Mouse (Mus musculus) kidney, adult 2 months (tissue): ENCODE measurements around the gene Mamld1. TPM values are rescaled to one million over a fixed set of nuclear protein-coding genes. Genes with fewer than 3 reads are reported as not detected.
A peak's percentile ranks its signal among the peaks of the same experiment; 100 is the strongest.
"Not testable (repeated sequence)": the region's sequence is repeated elsewhere in the genome, so short reads cannot be mapped to it uniquely, and the experiment has no call there.

Experiments
- DNase-seq: peaks from one replicate; pipeline ENCODE4 v3.0.0; 2021
- H3K27ac ChIP-seq: fragments of 200-500 bp; 2 replicates; pipeline ENCODE4 v1.5.1; 2012; ENCODE audit warnings: low read depth, low read length, control low read depth, inconsistent platforms; ENCODE audit not compliant: insufficient read depth
- H3K27me3 ChIP-seq: fragments of 200-500 bp; replicated peaks from 2 replicates; pipeline ENCODE4 v1.6.1; 2012; ENCODE audit warnings: mild to moderate bottlenecking, moderate library complexity, low read length, inconsistent platforms; ENCODE audit not compliant: control insufficient read depth, insufficient read depth
- H3K36me3 ChIP-seq: fragments of 200-500 bp; 2 replicates; pipeline ENCODE4 v1.6.1; 2012; ENCODE audit warnings: mild to moderate bottlenecking, moderate library complexity, low read length, inconsistent platforms; ENCODE audit not compliant: control insufficient read depth, insufficient read depth
- H3K4me1 ChIP-seq: fragments of 200-500 bp; 2 replicates; pipeline ENCODE4 v1.6.1; 2011; ENCODE audit warnings: low read length; ENCODE audit not compliant: control insufficient read depth, insufficient read depth
- H3K4me3 ChIP-seq: fragments of 200-500 bp; 2 replicates; pipeline ENCODE4 v1.5.1; 2011; ENCODE audit warnings: mild to moderate bottlenecking, low read depth, low read length, control low read depth; ENCODE audit not compliant: insufficient read depth
- CTCF ChIP-seq: fragments of 200-500 bp; conservative IDR thresholded peaks from 2 replicates; pipeline ENCODE4 v1.5.1; 2011; ENCODE audit warnings: low read depth, mild to moderate bottlenecking, control low read depth, low read length, moderate library complexity, mixed read lengths; ENCODE audit not compliant: insufficient read depth, insufficient read length
- POLR2A ChIP-seq: fragments of 200-500 bp; IDR thresholded peaks from one replicate; pipeline ENCODE4 v1.6.1; 2011; ENCODE audit warnings: low read depth, low read length, control low read depth
- WGBS: fragments of 180-500 bp; shearing (Covaris S2); methylation state at CpG from one replicate; pipeline ENCODE4 v1.1.7; 2018; 5-methylcytosine and 5-hydroxymethylcytosine counted together
- polyA plus RNA-seq: library from polyadenylated mRNA; depleted of rRNA; stranded (reverse); fragments of >200 nt; gene quantifications from 2 replicates; pipeline ENCODE4 v1.2.3, GENCODE M21; 2012; rRNA removed

Mamld1 gene
- 1.7 and 2.2 TPM in 2 replicates for polyA plus RNA-seq

GRCm38 (mm10) chrX:71049864-71050576 lies at the start of gene Mamld1:
Mamld1 (plus strand) TSS chrX:71050256.
- Histone ChIP-seq H3K36me3 (no peaks in the 10 kb centered on the region), H3K27ac (no peak within 1 kb of the TSS; the same call in 1 of the 2 replicates), H3K4me1 (no peaks in the 10 kb centered on the region; the same call in 1 of the 2 replicates), H3K4me3 (peak within 1 kb of the TSS; percentile 57), H3K27me3 (no peaks in the 10 kb centered on the region)
- peak; percentile 71 for DNase-seq
- no peak for TF ChIP-seq POLR2A
- TF ChIP-seq CTCF, result no peak
- WGBS, result 1% methylated on average over 48 of the region's 50 CpGs

GRCm38 (mm10) chrX:71024718-71025117 lies 25.3 kb upstream of the Mamld1 start:
- Histone ChIP-seq H3K27ac (no peak overlapping the region), H3K36me3 (no peaks in the 10 kb centered on the region), H3K4me1 (no peaks in the 10 kb centered on the region), H3K4me3 (no peak overlapping the region), H3K27me3 (no peaks in the 10 kb centered on the region)
- no peak for DNase-seq
- no peak for TF ChIP-seq CTCF
- TF ChIP-seq POLR2A, result no peak

GRCm38 (mm10) chrX:71028007-71028406 lies 22.0 kb upstream of the Mamld1 start:
- 76% methylated on average over 4 of the region's 4 CpGs for WGBS
- Histone ChIP-seq H3K27ac (no peak overlapping the region), H3K4me3 (no peak overlapping the region), H3K27me3 (no peaks in the 10 kb centered on the region), H3K36me3 (no peaks in the 10 kb centered on the region), H3K4me1 (no peaks in the 10 kb centered on the region)
- DNase-seq, result peak; percentile 2
- TF ChIP-seq CTCF (no peak), POLR2A (no peak)

GRCm38 (mm10) chrX:71028976-71029375 lies 21.1 kb upstream of the Mamld1 start:
- H3K36me3 ChIP-seq, DNase-seq: not testable (repeated sequence)
- 100% methylated on average over 1 of the region's 1 CpGs for WGBS

GRCm38 (mm10) chrX:71050677-71051311 lies 738 bp downstream of the Mamld1 start:
- Histone ChIP-seq H3K4me3 (peak overlapping the region; percentile 57), H3K27ac (no peak overlapping the region), H3K36me3 (no peaks in the 10 kb centered on the region), H3K27me3 (no peaks in the 10 kb centered on the region), H3K4me1 (no peaks in the 10 kb centered on the region; the same call in 1 of the 2 replicates)
- TF ChIP-seq POLR2A, result no peak
- no peak for TF ChIP-seq CTCF
- WGBS, result 0% methylated on average over 26 of the region's 26 CpGs
- no peak for DNase-seq

More at GRCm38 (mm10) chrX:71028976-71029375, 21.1 kb upstream of the Mamld1 start:
- H3K4me3 ChIP-seq, H3K27ac ChIP-seq, H3K4me1 ChIP-seq, H3K27me3 ChIP-seq: not testable (repeated sequence)

GRCm38 (mm10) chrX:71051361-71052114 lies 1.5 kb downstream of the Mamld1 start:
- TF ChIP-seq CTCF (no peak), POLR2A (no peak)
- no peaks in the 10 kb centered on the region; the same call in 1 of the 2 replicates for H3K4me1 ChIP-seq
- H3K27me3 ChIP-seq, result no peaks in the 10 kb centered on the region
- WGBS, result 4% methylated on average over 28 of the region's 30 CpGs
- peak; percentile 7 for DNase-seq
- H3K36me3 ChIP-seq, result no peaks in the 10 kb centered on the region
- no peak overlapping the region for H3K27ac ChIP-seq
- peak overlapping the region; percentile 57 for H3K4me3 ChIP-seq

- no peaks in the 10 kb centered on the region for H3K27me3 ChIP-seq
- H3K4me3 ChIP-seq, result peak overlapping the region; percentile 57
- DNase-seq, result peak; percentile 52
- WGBS, result 4% methylated on average over 14 of the region's 19 CpGs
- TF ChIP-seq CTCF, result peak; percentile 45; the same call in 1 of the 2 replicates
- TF ChIP-seq POLR2A, result no peak
- no peaks in the 10 kb centered on the region for H3K36me3 ChIP-seq
- H3K4me1 ChIP-seq, result no peaks in the 10 kb centered on the region; the same call in 1 of the 2 replicates
- H3K27ac ChIP-seq, result no peak overlapping the region
Observed at GRCm38 (mm10) chrX:71052115-71052478, 2.0 kb downstream of the Mamld1 start.
